In genomic region chr11:97787961-97788360, GRCm38 (mm10) we compare ENCODE assay signal across 25 mouse cellular contexts. TPM values are rescaled to one million over a fixed set of nuclear protein-coding genes. Genes with fewer than 3 reads are reported as not detected.
DNase-seq lines count a peak whose midpoint lies in the region; ATAC-seq and TF ChIP-seq lines count a peak whose summit lies in the region.
"Had no signal": no experiment of that assay in that cellular context is flagged by ENCODE, and none has a peak within 500 bp of the region (broad histone marks: within the 10 kb centered on the region; RNA-seq: fewer than 3 reads in every experiment).

No protein-coding gene starts in this region.

- H3K9me3 ChIP-seq in ES-Bruce4 (replicated peaks; ENCODE audit: control insufficient read depth, insufficient read depth, low read length, poor library complexity, severe bottlenecking) (peaks cover 9% of the 10 kb centered on the region), ES-E14 (ENCODE audit: control insufficient read depth, insufficient read depth, low read depth, low read length) (no peaks in the 10 kb centered on the region)
- no peaks in the 10 kb centered on the region for H3K9me3 ChIP-seq in hindbrain, embryonic 10.5 days
- no peaks in the 10 kb centered on the region for H3K9me3 ChIP-seq in forebrain, embryonic 11.5 days (ENCODE audit: control insufficient read depth, low read length)

- ATAC-seq in forebrain, embryonic 11.5 days (replicated peaks; ENCODE audit: low FRiP score): no peak
- ATAC-seq: activated CD4-positive, CD25-positive, alpha-beta regulatory T cell, adult 4 months; CD4-positive, CD25-positive, alpha-beta regulatory T cell, adult 4 months; Patski had no signal

- TF ChIP-seq POLR2A in ES-Bruce4 (IDR thresholded peaks at IDR 0.05; ENCODE audit: insufficient read depth, low read length): no peak

- DNase-seq in ES-CJ7 (ENCODE audit: low read depth, low spot score) (peak; percentile 85), ES-E14 (ENCODE audit: low read depth, low spot score) (no peak), R1 (ENCODE audit: low read depth, low spot score) (peak; percentile 79)
- no peak for DNase-seq in embryo, embryonic 10 days (ENCODE audit: low spot score)
- no peak for DNase-seq in hindbrain, embryonic 10.5 days (ENCODE audit: low spot score)
- no peak for DNase-seq in forebrain, embryonic 11.5 days (ENCODE audit: low spot score)
- DNase-seq in urinary bladder, postnatal 36 days (ENCODE audit: low spot score in 2 of 2): no peak
- DNase-seq: adrenal gland, adult 2 months; adrenal gland, adult 8-10 months; adrenal gland, postnatal 10 days; adrenal gland, postnatal 14 days; adrenal gland, postnatal 25 days; adrenal gland, postnatal 36 days; B cell, adult 2 months; cerebellum, adult 11 months; cerebellum, adult 11-12 months; cerebellum, adult 18-20 months; cerebellum, adult 2 months; cerebellum, adult 8-10 months; cerebellum, adult 9-10 months had no signal

- no peaks in the 10 kb centered on the region for H3K27me3 ChIP-seq in ES-Bruce4 (ENCODE audit: control insufficient read depth, insufficient read depth, low read length, poor library complexity, severe bottlenecking)
- H3K27me3 ChIP-seq in hindbrain, embryonic 10.5 days (ENCODE audit: insufficient read depth, poor library complexity, severe bottlenecking): no peaks in the 10 kb centered on the region
- no peaks in the 10 kb centered on the region for H3K27me3 ChIP-seq in forebrain, embryonic 11.5 days (ENCODE audit: control insufficient read depth, insufficient read depth, low read length)
- H3K27me3 ChIP-seq: Patski had no signal

- in situ Hi-C loops in ES-E14 (cut with MboI; ENCODE audit: low sequenced_read_pairs in 2 of 2, unreplicated experiment in 2 of 2): no loop called here

- H3K4me3 ChIP-seq in ES-Bruce4 (ENCODE audit: low read depth, low read length): no peak overlapping the region
- H3K4me3 ChIP-seq in ES-E14 (ENCODE audit: insufficient read depth in 1 of 2, low read depth in 1 of 2, low read length in 2 of 2, poor library complexity in 1 of 2, severe bottlenecking in 1 of 2): no peak overlapping the region
- no peak overlapping the region for H3K4me3 ChIP-seq in hindbrain, embryonic 10.5 days
- H3K4me3 ChIP-seq in forebrain, embryonic 11.5 days (ENCODE audit: low read depth, low read length): no peak overlapping the region

- 89% methylated on average over 3 of the region's 3 CpGs for WGBS in hindbrain, embryonic 10.5 days
- 89% methylated on average over 3 of the region's 3 CpGs for whole genome bisulfite sequencing in forebrain, embryonic 11.5 days

- H3K9ac ChIP-seq in ES-Bruce4 (ENCODE audit: low read depth, poor library complexity, severe bottlenecking) (no peak overlapping the region), ES-E14 (ENCODE audit: insufficient read depth, low read depth, low read length, poor library complexity, severe bottlenecking) (no peak overlapping the region)
- no peak overlapping the region for H3K9ac ChIP-seq in forebrain, embryonic 11.5 days (ENCODE audit: low read length)

- H3K4me2 ChIP-seq in forebrain, embryonic 11.5 days (ENCODE audit: low read depth, low read length, severe bottlenecking): no peak overlapping the region

- H3K36me3 ChIP-seq in ES-Bruce4 (ENCODE audit: control insufficient read depth, insufficient read depth, low read length, poor library complexity, severe bottlenecking): no peaks in the 10 kb centered on the region
- no peaks in the 10 kb centered on the region for H3K36me3 ChIP-seq in ES-E14 (ENCODE audit: control insufficient read depth, insufficient read depth, low read length, poor library complexity, severe bottlenecking)
- no peaks in the 10 kb centered on the region for H3K36me3 ChIP-seq in hindbrain, embryonic 10.5 days
- H3K36me3 ChIP-seq in forebrain, embryonic 11.5 days (ENCODE audit: control insufficient read depth, insufficient read depth, low read length): no peaks in the 10 kb centered on the region

- no peak for TF ChIP-seq CTCF in ES-Bruce4 (IDR thresholded peaks at IDR 0.05; ENCODE audit: low read depth, low read length)

- 0 out of 2 replicates have a peak, but pooled peaks have one; percentile 26 for TF ChIP-seq EP300 in ES-Bruce4 (IDR thresholded peaks at IDR 0.05; ENCODE audit: insufficient read depth, low read depth, low read length)

- H3K27ac ChIP-seq in ES-Bruce4 (ENCODE audit: insufficient read depth, low read length) (peak overlapping the region; percentile 72; the same call in 1 of the 2 replicates), ES-E14 (ENCODE audit: insufficient read depth, low read depth, low read length, poor library complexity, severe bottlenecking) (peak overlapping the region; percentile 40; the same call in 1 of the 2 replicates)
- H3K27ac ChIP-seq in hindbrain, embryonic 10.5 days: no peak overlapping the region
- H3K27ac ChIP-seq in forebrain, embryonic 11.5 days (ENCODE audit: low read depth, low read length): no peak overlapping the region

- H3K4me1 ChIP-seq in ES-Bruce4 (ENCODE audit: control insufficient read depth, insufficient read depth, low read length): no peaks in the 10 kb centered on the region
- peaks cover 0 to 8% of the 10 kb centered on the region in 2 experiments; a peak in 1 of 4 replicates for H3K4me1 ChIP-seq in ES-E14 (ENCODE audit: control insufficient read depth in 2 of 2, insufficient read depth in 2 of 2, low read length in 2 of 2, poor library complexity in 1 of 2)
- peaks cover 4% of the 10 kb centered on the region for H3K4me1 ChIP-seq in hindbrain, embryonic 10.5 days (replicated peaks)
- no peaks in the 10 kb centered on the region for H3K4me1 ChIP-seq in forebrain, embryonic 11.5 days (replicated peaks; ENCODE audit: control insufficient read depth, insufficient read depth, low read length)

TF ChIP-seq in ES-E14, 5 proteins besides CTCF, POLR2A, EP300 and RAD21:
- TF ChIP-seq MAFK (IDR thresholded peaks at IDR 0.05; ENCODE audit: insufficient read depth, low read depth, low read length) (no peak), ZNF384 (IDR thresholded peaks at IDR 0.05; ENCODE audit: low read depth, low read length) (0 out of 2 replicates have a peak, but pooled peaks have one; percentile 48), CHD2 (IDR thresholded peaks at IDR 0.05; ENCODE audit: low read depth, low read length) (no peak), HCFC1 (IDR thresholded peaks at IDR 0.05; ENCODE audit: borderline replicate concordance, insufficient read depth, low read length) (no peak)
TF ChIP-seq in ES-E14: peak in this region for 1.

RNA-seq across cellular contexts. Expression of gene Rpl23, which starts 5.7 kb away (rescaled TPM):
- 777 and 842 TPM in 2 replicates for polyA plus RNA-seq in ES-Bruce4 (2011; ENCODE audit: insufficient read depth, insufficient read length, low read depth, missing spikeins)
- total RNA-seq in ES-E14 (2012; rRNA removed): 1,213 and 1,430 TPM in 2 replicates
- polyA plus RNA-seq in hindbrain, embryonic 10.5 days (2016; fragmentation: Nextera tagmentation; extraction: Ambion mirVana): 381 and 439 TPM in 2 replicates
- polyA plus RNA-seq in forebrain, embryonic 11.5 days (2014; fragmentation: Nextera tagmentation; extraction: Ambion mirVana): 400 and 454 TPM in 2 replicates

RNA-seq across cellular contexts. Expression of gene Lasp1, which starts 10.8 kb away (rescaled TPM):
- 228 and 231 TPM in 2 replicates for polyA plus RNA-seq in ES-Bruce4 (2011; ENCODE audit: insufficient read depth, insufficient read length, low read depth, missing spikeins)
- total RNA-seq in ES-E14 (2012; rRNA removed): 108 and 147 TPM in 2 replicates
- 77.7 and 90.1 TPM in 2 replicates for polyA plus RNA-seq in hindbrain, embryonic 10.5 days (2016; fragmentation: Nextera tagmentation; extraction: Ambion mirVana)
- 77.6 and 77.8 TPM in 2 replicates for polyA plus RNA-seq in forebrain, embryonic 11.5 days (2014; fragmentation: Nextera tagmentation; extraction: Ambion mirVana)

RNA-seq across cellular contexts. Expression of gene 1700001P01Rik, which starts 12.2 kb away (rescaled TPM):
- 0.99 TPM in 1 of 2 replicates, not detected in the other for polyA plus RNA-seq in ES-Bruce4 (2011; ENCODE audit: insufficient read depth, insufficient read length, low read depth, missing spikeins)
- total RNA-seq in ES-E14 (2012; rRNA removed): 2.3 TPM in 2 replicates
- 0.37 and 0.80 TPM in 2 replicates for polyA plus RNA-seq in hindbrain, embryonic 10.5 days (2016; fragmentation: Nextera tagmentation; extraction: Ambion mirVana)
- 0.44 TPM in 1 of 2 replicates, not detected in the other for polyA plus RNA-seq in forebrain, embryonic 11.5 days (2014; fragmentation: Nextera tagmentation; extraction: Ambion mirVana)
- total RNA-seq: adrenal gland, adult 18-20 months; adrenal gland, postnatal 14 days; adrenal gland, postnatal 25 days; adrenal gland, postnatal 36 days had no signal
- polyA plus RNA-seq: adrenal gland, adult 2 months; CD4-positive, CD25-positive, alpha-beta regulatory T cell, adult 4 months had no signal

RNA-seq across cellular contexts. Expression of gene Cwc25, which starts 21.6 kb away (rescaled TPM):
- polyA plus RNA-seq in ES-Bruce4 (2011; ENCODE audit: insufficient read depth, insufficient read length, low read depth, missing spikeins): 14.5 and 16.9 TPM in 2 replicates
- 14.0 and 18.5 TPM in 2 replicates for total RNA-seq in ES-E14 (2012; rRNA removed)
- polyA plus RNA-seq in hindbrain, embryonic 10.5 days (2016; fragmentation: Nextera tagmentation; extraction: Ambion mirVana): 19.4 and 20.6 TPM in 2 replicates
- 16.3 and 19.5 TPM in 2 replicates for polyA plus RNA-seq in forebrain, embryonic 11.5 days (2014; fragmentation: Nextera tagmentation; extraction: Ambion mirVana)

RNA-seq across cellular contexts. Expression of gene Pip4k2b, which starts 43.5 kb away (rescaled TPM):
- 35.0 and 36.6 TPM in 2 replicates for polyA plus RNA-seq in ES-Bruce4 (2011; ENCODE audit: insufficient read depth, insufficient read length, low read depth, missing spikeins)
- 26.5 and 31.3 TPM in 2 replicates for total RNA-seq in ES-E14 (2012; rRNA removed)
- polyA plus RNA-seq in hindbrain, embryonic 10.5 days (2016; fragmentation: Nextera tagmentation; extraction: Ambion mirVana): 1.8 and 2.0 TPM in 2 replicates
- polyA plus RNA-seq in forebrain, embryonic 11.5 days (2014; fragmentation: Nextera tagmentation; extraction: Ambion mirVana): 1.8 and 1.9 TPM in 2 replicates

Comparison
In these comparisons a context has a peak if more than half of its experiments do, and no peak if none do; other contexts are left out.
1. H3K27ac ChIP-seq: peak in ES-Bruce4 (single experiment) and ES-E14 (single experiment); none in hindbrain, embryonic 10.5 days (single experiment) and forebrain, embryonic 11.5 days (single experiment).
2. DNase-seq: peak in ES-CJ7 (single experiment) and R1 (single experiment); none in ES-E14 (single experiment), embryo, embryonic 10 days (single experiment), hindbrain, embryonic 10.5 days (single experiment), forebrain, embryonic 11.5 days (single experiment) and urinary bladder, postnatal 36 days (0 of 2).